Mouse (Mus musculus): ENCODE results near the gene Ptp4a2.

DNA sequence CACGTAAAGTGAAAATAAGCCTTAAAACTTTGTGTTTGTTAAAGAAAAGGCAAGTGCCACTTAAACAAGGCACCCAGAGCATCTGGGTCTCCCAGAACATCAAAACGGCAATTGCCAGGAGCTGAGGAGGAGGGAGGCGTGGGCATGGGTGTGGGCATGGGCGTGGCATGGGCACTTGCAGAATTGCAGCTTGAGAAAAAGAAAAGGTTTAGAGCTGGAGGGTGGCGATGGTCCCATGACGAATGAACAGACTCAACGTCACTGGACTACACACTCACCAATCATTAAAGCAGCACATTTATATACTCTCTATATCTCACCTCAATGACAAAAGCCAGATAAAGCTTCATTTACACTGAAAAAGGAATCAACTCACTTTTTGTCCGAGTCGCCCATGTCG is 63.8 kb downstream of the Ptp4a2 start:
- TF ChIP-seq EP300 (IDR thresholded peaks at IDR 0.05; ENCODE audit: insufficient read depth, low read depth, low read length) (no peak), CTCF (IDR thresholded peaks at IDR 0.05) (no peak), POLR2A (IDR thresholded peaks at IDR 0.05; ENCODE audit: insufficient read depth, low read depth, low read length) (no peak)

Measured in heart, adult 2 months (tissue).